Mouse (Mus musculus) hindbrain, postnatal 0 days (tissue): Measurements from ENCODE around the gene Cntfr. TPM values are rescaled to one million over a fixed set of nuclear protein-coding genes. Genes with fewer than 3 reads are reported as not detected.

Experiments
- ATAC-seq: fragments of 200-750 bp; cut with Nextera tagmentation; 2 replicates; pipeline ENCODE4 v1.8.0; 2017; ENCODE audit warnings: mild to moderate bottlenecking, moderate TSS enrichment, moderate library complexity
- DNase-seq: peaks from one replicate; pipeline ENCODE4 v3.0.0-alpha.2; 2015; ENCODE audit warnings: low spot score
- H3K27ac ChIP-seq: fragments of 300-500 bp; sonication (generic); 2 replicates; pipeline ENCODE4 v1.5.1; 2014; ENCODE audit warnings: mild to moderate bottlenecking
- H3K27me3 ChIP-seq: fragments of 300-500 bp; sonication (generic); 2 replicates; pipeline ENCODE4 v1.6.1; 2014; ENCODE audit warnings: low read length, mixed read lengths; ENCODE audit not compliant: insufficient read depth
- H3K36me3 ChIP-seq: fragments of 300-500 bp; sonication (generic); 2 replicates; pipeline ENCODE4 v1.6.1; 2014; ENCODE audit warnings: low read length, mixed read lengths; ENCODE audit not compliant: insufficient read depth
- H3K4me1 ChIP-seq: fragments of 300-500 bp; sonication (generic); 2 replicates; pipeline ENCODE4 v1.6.1; 2014; ENCODE audit warnings: antibody characterized with exemption, low read length, mixed read lengths; ENCODE audit not compliant: insufficient read depth
- H3K4me2 ChIP-seq: fragments of 300-500 bp; sonication (generic); 2 replicates; pipeline ENCODE4 v1.6.1; 2014; ENCODE audit warnings: low read depth, mild to moderate bottlenecking, low read length, moderate library complexity, mixed read lengths
- H3K4me3 ChIP-seq: fragments of 300-500 bp; sonication (generic); 2 replicates; pipeline ENCODE4 v1.5.1; 2014; ENCODE audit warnings: low read length
- H3K9ac ChIP-seq: fragments of 300-500 bp; sonication (generic); replicated peaks from 2 replicates; pipeline ENCODE4 v1.6.1; 2014; ENCODE audit warnings: mild to moderate bottlenecking, low read length, moderate library complexity, mixed read lengths
- H3K9me3 ChIP-seq: fragments of 300-500 bp; sonication (generic); 2 replicates; pipeline ENCODE4 v1.6.1; 2016; ENCODE audit warnings: low read length, mixed read lengths
- CTCF ChIP-seq: IDR thresholded peaks from 2 replicates; pipeline ENCODE4 v1.5.1; 2016; ENCODE audit warnings: antibody characterized with exemption, control low read depth, low read depth
- WGBS: fragments of 180-500 bp; shearing (Covaris S2); extraction: QIAGEN DNeasy Blood & Tissue Kit; methylation state at CpG from one replicate; pipeline ENCODE4 v1.1.7; 2014; 5-methylcytosine and 5-hydroxymethylcytosine counted together
- polyA plus RNA-seq: library from polyadenylated mRNA; unstranded; fragments of >200 nt; fragmentation: Nextera tagmentation; extraction: Ambion mirVana; gene quantifications from 2 replicates; pipeline ENCODE4 v1.2.1, GENCODE M21; 2015
- total RNA-seq: library from RNA; depleted of rRNA; stranded (reverse); fragments of >200 nt; gene quantifications from 2 replicates; pipeline ENCODE4 v1.2.3, GENCODE M21; 2014

Cntfr gene
- total and polyA plus RNA-seq, 2 experiments from 2014 or later = 22.1 to 61.9 TPM

- H3K27ac ChIP-seq = 0 out of 2 replicates have a peak overlapping the region, but pooled peaks have one; percentile 17
- H3K4me3 ChIP-seq = no peak overlapping the region
- H3K4me2 ChIP-seq = no peak overlapping the region
- peaks cover 55% of the 10 kb centered on the region for H3K4me1 ChIP-seq
- H3K27me3 ChIP-seq = no peaks in the 10 kb centered on the region
- DNase-seq (peak; percentile 55), ATAC-seq (no peak)
- 61% methylated on average over 2 of the region's 2 CpGs for WGBS
- H3K9me3 ChIP-seq = no peaks in the 10 kb centered on the region
- H3K36me3 ChIP-seq = no peaks in the 10 kb centered on the region
- H3K9ac ChIP-seq = no peak overlapping the region; the same call in 1 of the 2 replicates
- no peak for TF ChIP-seq CTCF
Observed at GRCm38 (mm10) chr4:41635906-41636305, 61.0 kb downstream of the Cntfr start.

GRCm38 (mm10) chr4:41635224-41635623 is 61.7 kb downstream of the Cntfr start:
- no peak overlapping the region for H3K4me2 ChIP-seq
- TF ChIP-seq CTCF = peak; percentile 42; the same call in 1 of the 2 replicates
- no peak overlapping the region for H3K27ac ChIP-seq
- WGBS = 75% methylated on average over 8 of the region's 8 CpGs
- no peaks in the 10 kb centered on the region for H3K27me3 ChIP-seq
- no peak overlapping the region for H3K4me3 ChIP-seq
- H3K9me3 ChIP-seq = no peaks in the 10 kb centered on the region
- ATAC-seq (no peak), DNase-seq (no peak)
- peaks cover 52% of the 10 kb centered on the region for H3K4me1 ChIP-seq
- H3K9ac ChIP-seq = no peak overlapping the region
- no peaks in the 10 kb centered on the region for H3K36me3 ChIP-seq

- Histone ChIP-seq H3K4me1 (peaks cover 52% of the 10 kb centered on the region), H3K9me3 (no peaks in the 10 kb centered on the region), H3K27me3 (no peaks in the 10 kb centered on the region), H3K4me3 (no peak overlapping the region), H3K4me2 (no peak overlapping the region), H3K9ac (no peak overlapping the region), H3K36me3 (no peaks in the 10 kb centered on the region), H3K27ac (no peak overlapping the region)
- DNase-seq (no peak), ATAC-seq (no peak)
- 89% methylated on average over 8 of the region's 8 CpGs for WGBS
- TF ChIP-seq CTCF = no peak
Observed at GRCm38 (mm10) chr4:41634631-41635030, 62.3 kb downstream of the Cntfr start.

- WGBS = 80% methylated on average over 9 of the region's 9 CpGs
- no peak overlapping the region for H3K4me3 ChIP-seq
- no peak overlapping the region for H3K9ac ChIP-seq
- H3K9me3 ChIP-seq = no peaks in the 10 kb centered on the region
- DNase-seq = no peak
- H3K27me3 ChIP-seq = no peaks in the 10 kb centered on the region
- TF ChIP-seq CTCF = no peak
- H3K36me3 ChIP-seq = no peaks in the 10 kb centered on the region
- no peak for ATAC-seq
- H3K4me2 ChIP-seq = no peak overlapping the region
- no peak overlapping the region for H3K27ac ChIP-seq
- H3K4me1 ChIP-seq = peaks cover 47% of the 10 kb centered on the region
Observed at GRCm38 (mm10) chr4:41633001-41633400, 63.9 kb downstream of the Cntfr start.

- no peaks in the 10 kb centered on the region for H3K27me3 ChIP-seq
- no peak overlapping the region for H3K4me3 ChIP-seq
- H3K9ac ChIP-seq = 0 out of 2 replicates have a peak overlapping the region, but pooled peaks have one; percentile 19
- WGBS = 12% methylated on average over 11 of the region's 11 CpGs
- H3K9me3 ChIP-seq = no peaks in the 10 kb centered on the region
- no peak for TF ChIP-seq CTCF
- ATAC-seq = peak; percentile 67; the same call in 1 of the 2 replicates
- peak overlapping the region; percentile 10 for H3K4me2 ChIP-seq
- no peaks in the 10 kb centered on the region for H3K36me3 ChIP-seq
- DNase-seq = peak; percentile 74
- peak overlapping the region; percentile 71 for H3K27ac ChIP-seq
- H3K4me1 ChIP-seq = peaks cover 37% of the 10 kb centered on the region
Observed at GRCm38 (mm10) chr4:41631390-41631789, 65.5 kb downstream of the Cntfr start.

GRCm38 (mm10) chr4:41630196-41630595 is 66.7 kb downstream of the Cntfr start:
- no peak overlapping the region for H3K4me3 ChIP-seq
- H3K4me2 ChIP-seq = no peak overlapping the region
- no peak overlapping the region for H3K9ac ChIP-seq
- DNase-seq = no peak
- no peaks in the 10 kb centered on the region for H3K9me3 ChIP-seq
- no peak overlapping the region for H3K27ac ChIP-seq
- TF ChIP-seq CTCF = no peak
- WGBS = 42% methylated on average over 6 of the region's 6 CpGs
- no peaks in the 10 kb centered on the region for H3K36me3 ChIP-seq
- no peak for ATAC-seq
- H3K4me1 ChIP-seq = peaks cover 28% of the 10 kb centered on the region
- no peaks in the 10 kb centered on the region for H3K27me3 ChIP-seq

- H3K4me1 ChIP-seq = peaks cover 28% of the 10 kb centered on the region
- no peaks in the 10 kb centered on the region for H3K9me3 ChIP-seq
- no peak overlapping the region for H3K27ac ChIP-seq
- H3K4me2 ChIP-seq = no peak overlapping the region
- DNase-seq (peak; percentile 56), ATAC-seq (peak; percentile 39)
- H3K4me3 ChIP-seq = no peak overlapping the region
- 15% methylated on average over 8 of the region's 8 CpGs for WGBS
- H3K27me3 ChIP-seq = no peaks in the 10 kb centered on the region
- no peaks in the 10 kb centered on the region for H3K36me3 ChIP-seq
- 0 out of 2 replicates have a peak overlapping the region, but pooled peaks have one; percentile 17 for H3K9ac ChIP-seq
- TF ChIP-seq CTCF = no peak
Observed at GRCm38 (mm10) chr4:41628202-41628927, 68.5 kb downstream of the Cntfr start.
